Mouse (Mus musculus) frontal cortex, postnatal 36 days (tissue): Measurements from ENCODE around the gene Copb1.
"Not testable (repeated sequence)": the region's sequence is repeated elsewhere in the genome, so short reads cannot be mapped to it uniquely, and the experiment has no call there.

Source experiments
- DNase-seq, 2 experiments: peaks; one replicate each; pipeline ENCODE4 v3.0.0; 2022; ENCODE audit warnings: low spot score in 2 of 2

The Copb1 gene

GRCm38 (mm10) chr7:114220433-114220832 is 34.1 kb downstream of the Copb1 start:
- no peak for DNase-seq

GRCm38 (mm10) chr7:114216908-114217307 is 37.6 kb downstream of the Copb1 start:
- DNase-seq: no peak

GRCm38 (mm10) chr7:114214385-114214784 is 40.1 kb downstream of the Copb1 start:
- no peak for DNase-seq

- no peak for DNase-seq
Observed at GRCm38 (mm10) chr7:114213537-114213936, 41.0 kb downstream of the Copb1 start.

- DNase-seq: no peak
Observed at GRCm38 (mm10) chr7:114210618-114211017, 43.9 kb downstream of the Copb1 start.

- no peak for DNase-seq
Observed at GRCm38 (mm10) chr7:114209841-114210240, 44.7 kb downstream of the Copb1 start.

- no peak for DNase-seq
Observed at GRCm38 (mm10) chr7:114203491-114204359, 50.8 kb downstream of the Copb1 start.

GRCm38 (mm10) chr7:114202972-114203404 is 51.5 kb downstream of the Copb1 start:
- DNase-seq: no peak

- no peak for DNase-seq
Observed at GRCm38 (mm10) chr7:114200651-114201050, 53.9 kb downstream of the Copb1 start.

- DNase-seq: no peak
Observed at GRCm38 (mm10) chr7:114199428-114200110, 54.9 kb downstream of the Copb1 start.

- DNase-seq: no peak
Observed at GRCm38 (mm10) chr7:114198252-114198651, 56.3 kb downstream of the Copb1 start.

- DNase-seq: not testable (repeated sequence)
Observed at GRCm38 (mm10) chr7:114196588-114196987, 57.9 kb downstream of the Copb1 start.

GRCm38 (mm10) chr7:114194788-114195187 is 59.7 kb downstream of the Copb1 start:
- DNase-seq: not testable (repeated sequence)

- DNase-seq: no peak
Observed at GRCm38 (mm10) chr7:114194224-114194623, 60.3 kb downstream of the Copb1 start.

- DNase-seq: no peak
Observed at GRCm38 (mm10) chr7:114193284-114194067, 61.0 kb downstream of the Copb1 start.

- DNase-seq: no peak
Observed at GRCm38 (mm10) chr7:114192581-114192980, 61.9 kb downstream of the Copb1 start.

GRCm38 (mm10) chr7:114183416-114183815 is 71.1 kb downstream of the Copb1 start:
- no peak for DNase-seq

GRCm38 (mm10) chr7:114182708-114183107 is 71.8 kb downstream of the Copb1 start:
- no peak for DNase-seq

- peak; percentile 82 to 88 for DNase-seq
Observed at GRCm38 (mm10) chr7:114181391-114181790, 73.1 kb downstream of the Copb1 start.

GRCm38 (mm10) chr7:114176588-114176987 is 77.9 kb downstream of the Copb1 start:
- no peak for DNase-seq

GRCm38 (mm10) chr7:114171354-114172097 is 83.0 kb downstream of the Copb1 start:
- DNase-seq: no peak
